Mouse (Mus musculus) lung, postnatal 10 days (tissue): Measurements from ENCODE around the gene Copa.

Source experiments
- DNase-seq: peaks from one replicate; pipeline ENCODE4 v3.0.0; 2021

Copa gene

GRCm38 (mm10) chr1:172093522-172093921 lies 11.2 kb downstream of the Copa start:
- DNase-seq, result no peak

- no peak for DNase-seq
Observed at GRCm38 (mm10) chr1:172094295-172094694, 12.0 kb downstream of the Copa start.

- peak; percentile 24 for DNase-seq
Observed at GRCm38 (mm10) chr1:172095202-172095601, 12.9 kb downstream of the Copa start.

GRCm38 (mm10) chr1:172099325-172100033 lies 17.1 kb downstream of the Copa start:
- no peak for DNase-seq

GRCm38 (mm10) chr1:172103619-172104018 lies 21.3 kb downstream of the Copa start:
- DNase-seq, result peak; percentile 56

GRCm38 (mm10) chr1:172105101-172105500 lies 22.8 kb downstream of the Copa start:
- no peak for DNase-seq

- no peak for DNase-seq
Observed at GRCm38 (mm10) chr1:172107777-172108477, 25.6 kb downstream of the Copa start.

GRCm38 (mm10) chr1:172116948-172117347 lies 34.6 kb downstream of the Copa start:
- DNase-seq, result no peak

GRCm38 (mm10) chr1:172119100-172119499 lies 36.8 kb downstream of the Copa start:
- DNase-seq, result no peak

- DNase-seq, result peak; percentile 66
Observed at GRCm38 (mm10) chr1:172119720-172120119, 37.4 kb downstream of the Copa start.

GRCm38 (mm10) chr1:172122671-172123070 lies 40.3 kb downstream of the Copa start:
- no peak for DNase-seq

- DNase-seq, result no peak
Observed at GRCm38 (mm10) chr1:172124572-172124971, 42.2 kb downstream of the Copa start.

GRCm38 (mm10) chr1:172126376-172127347 lies 44.3 kb downstream of the Copa start, which contains the start of gene Pex19:
Gene Pex19, plus strand, starts transcription at chr1:172126755.
- peak; percentile 83 for DNase-seq

- peak; percentile 7 for DNase-seq
Observed at GRCm38 (mm10) chr1:172127487-172127886, 45.2 kb downstream of the Copa start.

GRCm38 (mm10) chr1:172128563-172128962 lies 46.2 kb downstream of the Copa start:
- DNase-seq, result no peak

GRCm38 (mm10) chr1:172129108-172129507 lies 46.8 kb downstream of the Copa start:
- peak; percentile 55 for DNase-seq

GRCm38 (mm10) chr1:172129780-172130179 lies 47.5 kb downstream of the Copa start:
- DNase-seq, result no peak

GRCm38 (mm10) chr1:172132319-172132718 lies 50.0 kb downstream of the Copa start:
- peak; percentile 17 for DNase-seq

- DNase-seq, result peak; percentile 24
Observed at GRCm38 (mm10) chr1:172133535-172133934, 51.2 kb downstream of the Copa start.

- no peak for DNase-seq
Observed at GRCm38 (mm10) chr1:172134072-172134471, 51.7 kb downstream of the Copa start.

- DNase-seq, result no peak
Observed at GRCm38 (mm10) chr1:172140160-172140559, 57.8 kb downstream of the Copa start.

- DNase-seq, result no peak
Observed at GRCm38 (mm10) chr1:172140825-172141224, 58.5 kb downstream of the Copa start.

GRCm38 (mm10) chr1:172141529-172141928 lies 59.2 kb downstream of the Copa start:
- DNase-seq, result no peak
